Mouse (Mus musculus) heart, adult 2 months (tissue): ENCODE data around the gene Gm28036. TPM values are rescaled to one million over a fixed set of nuclear protein-coding genes. Genes with fewer than 3 reads are reported as not detected.

Source experiments
- DNase-seq, 2 experiments: peaks; one replicate each; pipeline ENCODE4 v3.0.0; 2021
- H3K27ac ChIP-seq: fragments of 200-600 bp; 2 replicates; pipeline ENCODE4 v1.8.1; 2022
- H3K27me3 ChIP-seq: fragments of 200-500 bp; 2 replicates; pipeline ENCODE4 v1.6.1; 2012; ENCODE audit warnings: mild to moderate bottlenecking, low read length, inconsistent platforms, mixed read lengths; ENCODE audit not compliant: control insufficient read depth, insufficient read depth
- H3K36me3 ChIP-seq: fragments of 200-500 bp; 2 replicates; pipeline ENCODE4 v1.6.1; 2012; ENCODE audit warnings: low read length, inconsistent platforms; ENCODE audit not compliant: control insufficient read depth, insufficient read depth
- H3K4me1 ChIP-seq: fragments of 200-500 bp; 2 replicates; pipeline ENCODE4 v1.6.1; 2011; ENCODE audit warnings: low read length; ENCODE audit not compliant: control insufficient read depth, insufficient read depth
- H3K4me3 ChIP-seq: fragments of 200-600 bp; 2 replicates; pipeline ENCODE4 v1.8.1; 2022
- H3K79me2 ChIP-seq: fragments of 200-500 bp; replicated peaks from 2 replicates; pipeline ENCODE4 v1.6.1; 2012; ENCODE audit warnings: mild to moderate bottlenecking, inconsistent platforms, low read length, moderate library complexity, mixed read lengths; ENCODE audit not compliant: control insufficient read depth, insufficient read depth
- H3K9ac ChIP-seq: fragments of 200-500 bp; 2 replicates; pipeline ENCODE4 v1.6.1; 2012; ENCODE audit warnings: low read depth, mild to moderate bottlenecking, control low read depth, inconsistent platforms, low read length, mixed read lengths
- CTCF ChIP-seq: fragments of 200-600 bp; IDR thresholded peaks from 2 replicates; pipeline ENCODE4 v1.8.1; 2022; ENCODE audit warnings: antibody characterized with exemption, mild to moderate bottlenecking, moderate library complexity
- EP300 ChIP-seq: fragments of 200-500 bp; IDR thresholded peaks from 2 replicates; pipeline ENCODE4 v1.6.1; 2011; ENCODE audit warnings: low read depth, low read length, control low read depth; ENCODE audit not compliant: insufficient read depth
- POLR2A ChIP-seq: fragments of 200-500 bp; IDR thresholded peaks from 2 replicates; pipeline ENCODE4 v1.6.1; 2011; ENCODE audit warnings: mild to moderate bottlenecking, low read depth, low read length, control low read depth; ENCODE audit not compliant: insufficient read depth
- WGBS: fragments of 180-500 bp; shearing (Covaris S2); methylation state at CpG from one replicate; pipeline ENCODE4 v1.1.7; 2018; 5-methylcytosine and 5-hydroxymethylcytosine counted together
- intact Hi-C: fragments of 180-260 bp; cut with DNase I; formaldehyde crosslinking; loops from one replicate; pipeline ENCODE4 v1.15.1; 2025
- long read RNA-seq: library from polyadenylated mRNA; stranded (forward); transcript quantifications from one replicate; pipeline ENCODE4 v2.0.0, GENCODE M21; 2021
- polyA plus RNA-seq: library from polyadenylated mRNA; depleted of rRNA; stranded (reverse); fragments of >200 nt; gene quantifications from 2 replicates; pipeline ENCODE4 v1.2.3, GENCODE M21; 2012; rRNA removed
- total RNA-seq, 2 experiments: library from RNA; stranded (reverse); gene quantifications; 2 replicates each; pipeline ENCODE4 v1.2.3; 2021

The Gm28036 gene
- total RNA-seq (10 to 100 TPM; 11.9 to 13.5 TPM), polyA plus RNA-seq (2.8 and 3.4 TPM in 2 replicates)
- long read RNA-seq, partial matches to known transcripts: 2 of 3 reads
- long read RNA-seq, other reads (novel, unspliced or antisense): 1 of 3 reads

DNA sequence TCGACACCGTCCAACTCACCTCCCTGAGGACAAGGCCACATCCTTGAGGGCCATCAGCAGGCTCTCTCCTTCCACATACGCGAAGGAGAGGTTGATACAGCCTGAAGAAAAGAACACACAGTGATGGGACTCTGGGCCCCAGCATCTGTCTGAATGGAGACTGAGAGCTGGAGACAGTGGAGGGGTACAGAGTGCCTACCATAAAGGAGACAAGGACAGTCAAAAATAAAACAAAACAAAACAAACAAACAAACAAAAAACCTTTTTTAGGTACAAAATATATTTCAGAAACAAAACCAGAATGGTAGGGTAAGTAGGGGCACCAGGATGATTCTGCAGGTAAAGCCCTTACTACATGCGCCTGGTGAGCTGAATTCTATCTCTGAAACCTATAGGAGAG lies at the start of gene Gm28036:
Gene Gm28036 (minus strand): TSS at position 101 of the 400 bp plus-strand sequence.
- no peak within 1 kb of the TSS for H3K27ac ChIP-seq
- H3K27me3 ChIP-seq: no peaks in the 10 kb centered on the region
- intact Hi-C loops: no loop called here
- H3K79me2 ChIP-seq: no peaks in the 10 kb centered on the region
- WGBS: 91% methylated on average over 5 of the region's 5 CpGs
- H3K36me3 ChIP-seq: no peaks in the 10 kb centered on the region
- H3K9ac ChIP-seq: no peak within 1 kb of the TSS
- H3K4me1 ChIP-seq: no peaks in the 10 kb centered on the region
- no peak within 1 kb of the TSS for H3K4me3 ChIP-seq
- TF ChIP-seq EP300 (no peak), CTCF (no peak), POLR2A (no peak)
- no peak for DNase-seq

DNA sequence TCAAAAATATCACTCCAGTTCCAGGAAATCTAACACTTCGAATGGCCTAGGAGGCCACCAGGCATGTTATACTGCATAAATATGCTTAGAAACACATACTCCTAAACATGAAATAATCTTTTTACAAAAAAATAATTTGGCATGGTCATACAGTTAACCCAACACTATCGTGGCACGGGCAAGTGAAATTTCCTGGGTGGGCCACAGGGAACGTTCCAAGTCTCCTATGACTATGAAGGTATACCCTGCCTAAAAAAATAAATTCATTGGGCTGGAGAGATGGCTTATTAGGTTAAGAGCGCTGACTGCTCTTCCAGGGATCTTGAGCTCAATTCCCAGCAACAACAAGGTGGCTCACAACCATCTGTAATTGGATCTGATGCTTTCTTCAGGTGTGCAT lies 39.7 kb upstream of the Gm28036 start:
- Histone ChIP-seq H3K27me3 (no peaks in the 10 kb centered on the region), H3K4me1 (no peaks in the 10 kb centered on the region; the same call in 1 of the 2 replicates), H3K9ac (no peak overlapping the region), H3K27ac (no peak overlapping the region), H3K79me2 (no peaks in the 10 kb centered on the region; the same call in 1 of the 2 replicates), H3K4me3 (no peak overlapping the region), H3K36me3 (peaks cover 54% of the 10 kb centered on the region)
- DNase-seq: no peak
- intact Hi-C loops: no loop called here
- 83% methylated on average over 5 of the region's 5 CpGs for WGBS
- TF ChIP-seq CTCF (no peak), EP300 (no peak), POLR2A (no peak)

DNA sequence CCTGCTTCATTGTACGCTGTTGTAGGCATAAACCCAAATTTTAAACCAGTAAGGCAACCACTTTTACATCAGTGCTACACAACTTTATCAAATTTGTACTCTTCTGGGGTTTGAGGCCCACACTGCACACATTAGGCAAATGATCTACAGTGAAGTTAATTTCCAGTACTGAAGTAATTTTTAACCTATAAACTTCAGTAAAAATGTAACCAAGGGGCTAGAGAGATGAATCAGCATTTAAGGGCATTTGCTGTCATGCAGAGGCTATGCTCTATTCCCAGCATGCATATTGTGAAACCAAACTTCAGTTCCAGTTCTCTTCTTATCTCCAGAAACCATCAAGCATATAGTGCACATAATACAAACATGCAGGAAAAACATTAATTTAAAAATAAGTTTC lies 38.6 kb upstream of the Gm28036 start:
- Histone ChIP-seq H3K9ac (no peak overlapping the region), H3K4me3 (no peak overlapping the region), H3K36me3 (peaks cover 58% of the 10 kb centered on the region), H3K27me3 (no peaks in the 10 kb centered on the region), H3K79me2 (no peaks in the 10 kb centered on the region; the same call in 1 of the 2 replicates), H3K27ac (no peak overlapping the region), H3K4me1 (no peaks in the 10 kb centered on the region; the same call in 1 of the 2 replicates)
- intact Hi-C loops: no loop called here
- 96% methylated on average over 1 of the region's 1 CpGs for WGBS
- TF ChIP-seq POLR2A: no peak
- TF ChIP-seq EP300: no peak
- no peak for TF ChIP-seq CTCF
- no peak for DNase-seq

DNA sequence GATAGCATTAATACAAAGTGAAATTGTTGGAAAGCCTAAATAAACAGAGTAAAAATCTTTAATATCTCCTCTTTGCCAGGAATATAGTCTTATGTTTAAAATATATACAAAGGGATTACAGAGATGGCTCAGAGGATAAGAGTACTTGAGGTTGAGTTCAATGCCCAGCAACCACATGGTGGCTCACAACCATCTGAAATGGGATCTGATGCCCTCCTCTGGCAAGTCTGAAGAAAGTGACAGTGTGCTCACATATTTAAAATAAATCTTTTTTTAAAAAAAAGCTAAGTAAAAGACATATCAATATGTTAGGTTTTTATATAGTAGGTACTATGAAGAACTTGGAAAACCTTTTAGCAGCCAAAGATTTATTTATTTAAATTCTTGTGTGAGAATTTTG lies 24.6 kb upstream of the Gm28036 start:
- Histone ChIP-seq H3K36me3 (peaks cover 63% of the 10 kb centered on the region), H3K27me3 (no peaks in the 10 kb centered on the region), H3K27ac (no peak overlapping the region), H3K79me2 (no peaks in the 10 kb centered on the region), H3K4me3 (no peak overlapping the region), H3K9ac (no peak overlapping the region), H3K4me1 (no peaks in the 10 kb centered on the region; the same call in none of the 2 replicates)
- TF ChIP-seq EP300: no peak
- peak; percentile 49 for TF ChIP-seq CTCF
- DNase-seq: no peak
- intact Hi-C loops: no loop called here

DNA sequence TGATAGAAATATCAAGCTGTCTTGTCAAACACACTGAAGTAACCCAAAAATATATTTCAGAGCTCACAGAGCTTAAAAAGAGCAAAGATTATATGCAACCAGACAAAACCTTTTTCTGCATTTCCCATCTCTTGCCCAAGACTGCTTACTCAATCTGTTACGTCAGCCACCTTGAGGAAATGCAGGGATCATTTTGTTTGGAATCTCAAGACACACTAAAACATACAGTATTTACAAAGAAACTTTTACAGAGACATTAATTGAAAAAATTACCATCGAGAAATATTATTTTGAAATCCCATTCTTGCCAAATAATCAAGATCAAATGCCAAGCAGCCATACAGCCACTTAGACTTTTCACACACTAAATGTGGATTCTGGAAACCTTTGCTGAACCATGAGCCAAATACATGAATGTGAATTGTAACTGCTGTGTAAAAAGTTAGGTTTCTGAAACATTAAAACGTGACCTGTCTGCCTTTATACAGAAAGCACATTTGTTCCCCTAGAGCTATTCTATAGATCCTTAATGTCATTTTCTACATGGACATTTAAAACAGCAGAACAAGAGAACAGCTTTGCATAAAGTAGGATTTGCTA lies 20.5 kb upstream of the Gm28036 start:
- DNase-seq: no peak
- peaks cover 3% of the 10 kb centered on the region for H3K4me1 ChIP-seq
- WGBS: 81% methylated on average over 3 of the region's 3 CpGs
- no peak overlapping the region for H3K27ac ChIP-seq
- intact Hi-C loops: loop anchor here (2.0 to 10.0 kb wide), 2 partner anchors 13 to 143 kb away; partner anchors contain the start of genes 6430550D23Rik and Ergic3
- H3K4me3 ChIP-seq: no peak overlapping the region
- H3K9ac ChIP-seq: no peak overlapping the region
- no peak for TF ChIP-seq CTCF
- no peak for TF ChIP-seq EP300
- TF ChIP-seq POLR2A: no peak
- no peaks in the 10 kb centered on the region for H3K27me3 ChIP-seq
- no peaks in the 10 kb centered on the region for H3K79me2 ChIP-seq
- H3K36me3 ChIP-seq: peaks cover 37% of the 10 kb centered on the region

DNA sequence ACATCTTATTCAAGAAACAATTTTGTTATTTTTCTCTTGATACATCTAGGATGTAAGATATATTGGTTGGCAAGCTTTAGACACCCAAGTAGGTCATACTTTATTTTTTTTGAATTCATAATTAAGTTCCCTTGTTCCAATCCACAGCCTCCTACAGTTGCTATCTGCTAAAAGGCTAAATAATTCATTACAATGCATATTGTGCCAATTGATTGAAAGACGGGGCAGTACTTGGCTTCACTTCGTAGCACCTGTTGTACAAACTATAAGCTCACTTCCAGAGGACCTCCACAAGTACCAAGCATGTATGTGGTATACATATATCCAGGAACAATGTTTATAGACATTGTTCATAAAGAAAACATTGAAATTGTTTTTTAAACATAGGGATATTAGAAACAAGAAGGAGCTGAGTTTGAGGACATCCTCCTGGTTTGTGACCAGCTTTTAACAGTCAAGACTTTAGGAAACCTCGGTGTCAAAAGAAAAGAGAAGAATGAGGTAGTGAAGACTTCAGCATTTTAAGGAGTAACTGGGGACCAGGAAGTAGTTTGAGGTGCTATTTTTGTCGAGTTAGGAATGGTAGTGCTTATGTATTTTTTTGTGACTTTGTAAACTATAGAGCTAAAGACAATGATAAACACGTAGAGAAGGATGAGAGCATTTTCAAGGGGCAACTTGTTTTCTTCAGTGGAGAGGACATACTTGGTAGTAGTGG lies 19.5 kb upstream of the Gm28036 start:
- H3K4me1 ChIP-seq: peaks cover 3% of the 10 kb centered on the region
- intact Hi-C loops: loop anchor here (2.0 to 10.0 kb wide), 2 partner anchors 14 to 142 kb away; partner anchors contain the start of genes 6430550D23Rik and Ergic3
- no peak overlapping the region for H3K4me3 ChIP-seq
- H3K27me3 ChIP-seq: no peaks in the 10 kb centered on the region
- TF ChIP-seq POLR2A (no peak), EP300 (no peak), CTCF (no peak)
- 57% methylated on average over 5 of the region's 5 CpGs for WGBS
- no peaks in the 10 kb centered on the region for H3K79me2 ChIP-seq
- no peak overlapping the region for H3K9ac ChIP-seq
- DNase-seq: no peak
- peaks cover 33% of the 10 kb centered on the region for H3K36me3 ChIP-seq
- no peak overlapping the region for H3K27ac ChIP-seq
